Mouse (Mus musculus) small intestine, adult 2 months (tissue): ENCODE measurements around the gene Itpripl2. TPM values are rescaled to one million over a fixed set of nuclear protein-coding genes. Genes with fewer than 3 reads are reported as not detected.
A peak's percentile ranks its signal among the peaks of the same experiment; 100 is the strongest.

Source experiments
- H3K27ac ChIP-seq: fragments of 200-500 bp; 2 replicates; pipeline ENCODE4 v1.5.1; 2012; ENCODE audit warnings: low read depth, low read length, control low read depth, inconsistent platforms; ENCODE audit not compliant: insufficient read depth
- H3K27me3 ChIP-seq: fragments of 200-500 bp; 2 replicates; pipeline ENCODE4 v1.6.1; 2012; ENCODE audit warnings: mild to moderate bottlenecking, moderate library complexity, low read length, inconsistent platforms; ENCODE audit not compliant: control insufficient read depth, insufficient read depth
- H3K36me3 ChIP-seq: fragments of 200-500 bp; 2 replicates; pipeline ENCODE4 v1.6.1; 2012; ENCODE audit warnings: mild to moderate bottlenecking, low read length, control low read depth, inconsistent platforms; ENCODE audit not compliant: control insufficient read depth, insufficient read depth
- H3K4me1 ChIP-seq: fragments of 200-500 bp; 2 replicates; pipeline ENCODE4 v1.6.1; 2012; ENCODE audit warnings: low read length, inconsistent platforms, mixed read lengths; ENCODE audit not compliant: control insufficient read depth, insufficient read depth, insufficient read length
- H3K4me3 ChIP-seq: fragments of 200-500 bp; 2 replicates; pipeline ENCODE4 v1.5.1; 2012; ENCODE audit warnings: low read depth, mild to moderate bottlenecking, control low read depth, inconsistent platforms, low read length, moderate library complexity
- CTCF ChIP-seq: fragments of 200-500 bp; IDR thresholded peaks from 2 replicates; pipeline ENCODE4 v1.5.1; 2012; ENCODE audit warnings: low read depth, mild to moderate bottlenecking, control low read depth, inconsistent platforms, low read length, moderate library complexity, mixed read lengths; ENCODE audit not compliant: insufficient replicate concordance, insufficient read length; ENCODE audit errors: extremely low read depth
- POLR2A ChIP-seq: fragments of 200-500 bp; IDR thresholded peaks from 2 replicates; pipeline ENCODE4 v1.6.1; 2012; ENCODE audit warnings: low read depth, mild to moderate bottlenecking, control low read depth, inconsistent platforms, low read length, moderate library complexity
- WGBS: fragments of 180-500 bp; shearing (Covaris S2); methylation state at CpG from one replicate; pipeline ENCODE4 v1.1.7; 2018; 5-methylcytosine and 5-hydroxymethylcytosine counted together
- polyA plus RNA-seq: library from polyadenylated mRNA; depleted of rRNA; stranded (reverse); fragments of >200 nt; gene quantifications from 2 replicates; pipeline ENCODE4 v1.2.3, GENCODE M21; 2012

Gene Itpripl2
- polyA plus RNA-seq, 1 experiment: 31.6 TPM

- Histone ChIP-seq H3K4me3 (no peak overlapping the region), H3K27ac (no peak overlapping the region), H3K27me3 (peaks cover 3% of the 10 kb centered on the region), H3K4me1 (peaks cover 6% of the 10 kb centered on the region; the same call in 1 of the 2 replicates), H3K36me3 (no peaks in the 10 kb centered on the region)
- TF ChIP-seq POLR2A: no peak
- no peak for TF ChIP-seq CTCF
- 18% methylated on average over 2 of the region's 2 CpGs for WGBS
These were observed 38.8 kb downstream of the Itpripl2 start for GRCm38 (mm10) chr7:118452940-118453339.

- Histone ChIP-seq H3K4me3 (peak within 1 kb of the TSS; percentile 71), H3K27ac (no peak within 1 kb of the TSS), H3K36me3 (no peaks in the 10 kb centered on the region), H3K27me3 (peaks cover 15% of the 10 kb centered on the region), H3K4me1 (peaks cover 6% of the 10 kb centered on the region; the same call in 1 of the 2 replicates)
- TF ChIP-seq CTCF (peak; percentile 80), POLR2A (no peak)
- WGBS: under 1% methylated on average over 58 of the region's 58 CpGs
These were observed 43.4 kb downstream of the Itpripl2 start, which contains the start of gene Syt17 for GRCm38 (mm10) chr7:118448134-118448967. Gene Syt17 (minus strand): TSS chr7:118448222.

GRCm38 (mm10) chr7:118447291-118448133, 44.3 kb downstream of the Itpripl2 start:
- H3K27ac ChIP-seq: no peak overlapping the region
- H3K4me3 ChIP-seq: peak overlapping the region; percentile 71
- WGBS: under 1% methylated on average over 65 of the region's 65 CpGs
- TF ChIP-seq CTCF (no peak), POLR2A (no peak)
- H3K27me3 ChIP-seq: peaks cover 15% of the 10 kb centered on the region
- no peaks in the 10 kb centered on the region for H3K36me3 ChIP-seq
- peaks cover 3% of the 10 kb centered on the region; the same call in 1 of the 2 replicates for H3K4me1 ChIP-seq

- H3K27me3 ChIP-seq: peaks cover 15% of the 10 kb centered on the region
- TF ChIP-seq CTCF (no peak), POLR2A (no peak)
These were observed 47.8 kb downstream of the Itpripl2 start for GRCm38 (mm10) chr7:118443895-118444485.

GRCm38 (mm10) chr7:118443371-118443770, 48.4 kb downstream of the Itpripl2 start:
- no peak for TF ChIP-seq CTCF
- no peak for TF ChIP-seq POLR2A
- H3K4me1 ChIP-seq: peaks cover 3% of the 10 kb centered on the region; the same call in 1 of the 2 replicates
- no peaks in the 10 kb centered on the region for H3K36me3 ChIP-seq
- 20% methylated on average over 9 of the region's 9 CpGs for WGBS
- H3K27me3 ChIP-seq: peaks cover 15% of the 10 kb centered on the region
- no peak overlapping the region for H3K27ac ChIP-seq
- no peak overlapping the region for H3K4me3 ChIP-seq

More at GRCm38 (mm10) chr7:118443895-118444485, 47.8 kb downstream of the Itpripl2 start:
- no peaks in the 10 kb centered on the region for H3K36me3 ChIP-seq
- no peak overlapping the region for H3K27ac ChIP-seq
- 34% methylated on average over 7 of the region's 7 CpGs for WGBS
- peaks cover 3% of the 10 kb centered on the region; the same call in 1 of the 2 replicates for H3K4me1 ChIP-seq
- no peak overlapping the region for H3K4me3 ChIP-seq

GRCm38 (mm10) chr7:118441535-118441934, 50.2 kb downstream of the Itpripl2 start:
- WGBS: 81% methylated on average over 6 of the region's 6 CpGs

More at GRCm38 (mm10) chr7:118441535-118441934, 50.2 kb downstream of the Itpripl2 start:
- no peak for TF ChIP-seq CTCF
- no peak for TF ChIP-seq POLR2A
- H3K4me3 ChIP-seq: no peak overlapping the region
- H3K27ac ChIP-seq: peak overlapping the region; percentile 9; the same call in 1 of the 2 replicates
- H3K36me3 ChIP-seq: no peaks in the 10 kb centered on the region
- H3K27me3 ChIP-seq: no peaks in the 10 kb centered on the region
- no peaks in the 10 kb centered on the region for H3K4me1 ChIP-seq
